Mouse (Mus musculus): Measurements from ENCODE around the gene Zfp704. TPM values are rescaled to one million over a fixed set of nuclear protein-coding genes. Genes with fewer than 3 reads are reported as not detected.

The Zfp704 gene
- polyA plus RNA-seq, 1 experiment from 2014 or later = 6.0 TPM

- Histone ChIP-seq H3K4me1 (replicated peaks) (no peaks in the 10 kb centered on the region), H3K9ac (no peak overlapping the region), H3K27me3 (replicated peaks) (no peaks in the 10 kb centered on the region), H3K9me3 (no peaks in the 10 kb centered on the region), H3K27ac (no peak overlapping the region), H3K36me3 (no peaks in the 10 kb centered on the region), H3K4me3 (replicated peaks) (no peak overlapping the region), H3K4me2 (replicated peaks) (no peak overlapping the region)
- 98% methylated on average over 8 of the region's 8 CpGs for WGBS
- ATAC-seq = no peak
Measured at GRCm38 (mm10) chr3:9591416-9592110, 18.3 kb downstream of the Zfp704 start.

- no peaks in the 10 kb centered on the region for H3K9me3 ChIP-seq
- no peak overlapping the region for H3K27ac ChIP-seq
- H3K4me2 ChIP-seq (replicated peaks) = no peak overlapping the region
- H3K4me1 ChIP-seq (replicated peaks) = peaks cover 3% of the 10 kb centered on the region; the same call in 1 of the 2 replicates
- H3K4me3 ChIP-seq (replicated peaks) = no peak overlapping the region
- 90% methylated on average over 4 of the region's 4 CpGs for WGBS
- no peak for ATAC-seq
- H3K36me3 ChIP-seq = no peaks in the 10 kb centered on the region
- H3K9ac ChIP-seq = no peak overlapping the region
- no peaks in the 10 kb centered on the region for H3K27me3 ChIP-seq (replicated peaks)
Measured at GRCm38 (mm10) chr3:9588635-9589034, 21.2 kb downstream of the Zfp704 start.

DNA sequence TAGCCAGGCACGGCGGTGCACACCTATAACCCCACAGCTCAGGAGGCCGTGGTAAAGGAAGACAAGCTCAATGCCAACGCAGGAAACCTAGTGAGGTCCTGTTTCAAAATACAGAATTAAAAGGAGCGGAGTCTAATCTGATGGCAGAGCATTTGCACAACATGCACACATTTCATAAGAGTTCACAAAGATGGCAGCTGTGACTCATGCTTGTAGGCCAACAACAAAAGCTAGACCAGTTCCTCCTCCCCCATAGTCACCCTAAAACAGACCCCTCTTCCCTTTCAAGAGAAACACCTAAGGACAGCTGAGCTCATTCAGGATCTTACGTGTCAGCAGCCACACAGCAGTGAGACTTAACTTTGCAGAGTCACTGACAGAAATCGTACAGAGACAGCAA is 22.6 kb downstream of the Zfp704 start:
- H3K27ac ChIP-seq = no peak overlapping the region
- H3K4me1 ChIP-seq (replicated peaks) = peaks cover 7% of the 10 kb centered on the region; the same call in 1 of the 2 replicates
- WGBS = 94% methylated on average over 7 of the region's 7 CpGs
- no peaks in the 10 kb centered on the region for H3K9me3 ChIP-seq
- no peak for ATAC-seq
- H3K4me2 ChIP-seq (replicated peaks) = no peak overlapping the region
- no peak overlapping the region for H3K4me3 ChIP-seq (replicated peaks)
- no peak overlapping the region for H3K9ac ChIP-seq
- no peaks in the 10 kb centered on the region for H3K27me3 ChIP-seq (replicated peaks)
- no peaks in the 10 kb centered on the region for H3K36me3 ChIP-seq

DNA sequence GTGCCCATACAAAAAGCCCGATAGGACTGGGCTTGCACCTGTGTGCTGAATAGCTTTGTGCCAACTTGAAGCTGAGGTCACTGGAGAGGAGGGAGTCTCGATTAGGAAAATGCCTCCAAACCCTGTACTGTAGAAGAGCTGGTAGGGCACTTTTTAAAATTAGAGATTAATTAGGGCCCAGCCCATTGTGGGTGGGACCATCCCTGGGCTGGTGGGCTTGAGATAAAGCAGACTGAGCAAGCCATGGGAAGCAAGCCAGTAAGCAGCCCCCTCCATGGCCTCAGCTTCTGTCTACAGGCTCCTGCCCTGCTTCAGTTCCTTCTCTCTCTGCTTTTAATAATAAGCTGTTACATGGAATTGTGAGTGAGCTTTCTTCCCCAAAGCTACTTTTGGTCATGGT is 26.4 kb downstream of the Zfp704 start:
- no peak overlapping the region for H3K9ac ChIP-seq
- H3K36me3 ChIP-seq = no peaks in the 10 kb centered on the region
- ATAC-seq = no peak
- H3K27me3 ChIP-seq (replicated peaks) = no peaks in the 10 kb centered on the region
- 58% methylated on average over 2 of the region's 2 CpGs for WGBS
- no peak overlapping the region for H3K4me3 ChIP-seq (replicated peaks)
- H3K27ac ChIP-seq = no peak overlapping the region
- no peaks in the 10 kb centered on the region for H3K9me3 ChIP-seq
- H3K4me2 ChIP-seq (replicated peaks) = no peak overlapping the region
- peaks cover 14% of the 10 kb centered on the region for H3K4me1 ChIP-seq (replicated peaks)

GRCm38 (mm10) chr3:9580952-9581798 is 28.7 kb downstream of the Zfp704 start:
- WGBS = 73% methylated on average over 14 of the region's 14 CpGs
- H3K36me3 ChIP-seq = no peaks in the 10 kb centered on the region
- no peak overlapping the region for H3K9ac ChIP-seq
- no peaks in the 10 kb centered on the region for H3K27me3 ChIP-seq (replicated peaks)
- no peak overlapping the region for H3K27ac ChIP-seq
- H3K4me3 ChIP-seq (replicated peaks) = no peak overlapping the region
- ATAC-seq = peak; percentile 66
- peaks cover 14% of the 10 kb centered on the region for H3K4me1 ChIP-seq (replicated peaks)
- no peak overlapping the region for H3K4me2 ChIP-seq (replicated peaks)
- no peaks in the 10 kb centered on the region for H3K9me3 ChIP-seq

DNA sequence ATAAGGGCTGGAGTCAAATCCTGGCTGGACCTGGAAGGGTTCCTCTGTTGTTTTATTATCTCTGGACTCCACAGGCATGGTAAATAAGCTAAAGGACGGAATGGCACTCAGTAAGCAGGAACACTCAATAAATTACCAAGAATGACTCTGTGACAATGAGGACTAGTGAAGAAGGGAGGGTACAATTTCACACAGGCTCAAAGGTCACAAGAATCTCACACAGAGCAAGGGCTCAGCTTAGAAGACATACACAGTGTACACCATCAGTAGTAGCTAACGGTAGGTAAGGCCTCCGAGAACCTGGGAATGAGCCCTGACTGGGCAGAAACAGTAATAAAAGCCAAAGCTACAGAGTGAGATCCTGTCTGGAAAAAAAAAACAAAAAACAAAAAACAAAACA is 29.8 kb downstream of the Zfp704 start:
- ATAC-seq = peak; percentile 54
- no peaks in the 10 kb centered on the region for H3K9me3 ChIP-seq
- H3K27ac ChIP-seq = no peak overlapping the region
- 55% methylated on average over 3 of the region's 3 CpGs for WGBS
- no peak overlapping the region for H3K9ac ChIP-seq
- peaks cover 14% of the 10 kb centered on the region for H3K4me1 ChIP-seq (replicated peaks)
- no peaks in the 10 kb centered on the region for H3K36me3 ChIP-seq
- H3K27me3 ChIP-seq (replicated peaks) = no peaks in the 10 kb centered on the region
- H3K4me3 ChIP-seq (replicated peaks) = no peak overlapping the region
- no peak overlapping the region for H3K4me2 ChIP-seq (replicated peaks)

- 0 out of 2 replicates have a peak, but pooled peaks have one; percentile 9 for ATAC-seq
- H3K4me1 ChIP-seq (replicated peaks) = peaks cover 23% of the 10 kb centered on the region
- 53% methylated on average over 4 of the region's 4 CpGs for WGBS
Measured at GRCm38 (mm10) chr3:9579028-9579643, 30.7 kb downstream of the Zfp704 start.

GRCm38 (mm10) chr3:9576872-9577271 is 33.0 kb downstream of the Zfp704 start:
- Histone ChIP-seq H3K4me1 (replicated peaks) (peaks cover 21% of the 10 kb centered on the region), H3K4me3 (replicated peaks) (no peak overlapping the region), H3K27ac (no peak overlapping the region), H3K4me2 (replicated peaks) (no peak overlapping the region), H3K27me3 (replicated peaks) (no peaks in the 10 kb centered on the region), H3K9me3 (no peaks in the 10 kb centered on the region), H3K36me3 (no peaks in the 10 kb centered on the region), H3K9ac (no peak overlapping the region)
- WGBS = 76% methylated on average over 4 of the region's 4 CpGs
- ATAC-seq = no peak

More at GRCm38 (mm10) chr3:9579028-9579643, 30.7 kb downstream of the Zfp704 start:
- no peaks in the 10 kb centered on the region for H3K27me3 ChIP-seq (replicated peaks)
- H3K4me2 ChIP-seq (replicated peaks) = no peak overlapping the region
- no peaks in the 10 kb centered on the region for H3K9me3 ChIP-seq
- H3K36me3 ChIP-seq = no peaks in the 10 kb centered on the region
- H3K27ac ChIP-seq = no peak overlapping the region
- no peak overlapping the region for H3K4me3 ChIP-seq (replicated peaks)
- H3K9ac ChIP-seq = no peak overlapping the region

DNA sequence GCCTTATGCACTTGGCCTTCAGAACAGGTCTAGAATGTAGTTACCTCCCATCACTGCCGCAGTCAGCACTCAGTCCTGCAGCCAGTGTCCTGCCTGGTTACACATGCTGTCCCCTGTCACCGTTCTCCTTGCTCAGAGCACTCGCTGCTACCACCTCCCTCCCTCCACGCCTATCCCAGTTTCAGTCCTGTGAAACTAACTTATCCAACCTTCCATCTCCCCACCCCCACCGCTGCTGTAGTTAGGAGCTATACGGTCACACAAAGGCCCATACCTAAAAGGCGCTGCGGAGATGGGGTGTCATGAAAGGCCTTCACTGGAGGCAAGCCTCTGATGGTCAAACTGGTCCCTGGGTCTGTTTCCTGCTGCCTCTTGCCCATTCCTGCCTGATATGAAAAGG is 35.6 kb downstream of the Zfp704 start:
- 66% methylated on average over 8 of the region's 8 CpGs for WGBS
- H3K9me3 ChIP-seq = no peaks in the 10 kb centered on the region
- H3K27ac ChIP-seq = no peak overlapping the region

GRCm38 (mm10) chr3:9573581-9573980 is 36.3 kb downstream of the Zfp704 start:
- peak; percentile 92 for ATAC-seq
- no peaks in the 10 kb centered on the region for H3K27me3 ChIP-seq (replicated peaks)
- no peak overlapping the region for H3K27ac ChIP-seq
- no peak overlapping the region for H3K4me3 ChIP-seq (replicated peaks)
- no peaks in the 10 kb centered on the region for H3K36me3 ChIP-seq
- no peak overlapping the region for H3K4me2 ChIP-seq (replicated peaks)
- no peak overlapping the region for H3K9ac ChIP-seq
- WGBS = 11% methylated on average over 6 of the region's 6 CpGs
- H3K4me1 ChIP-seq (replicated peaks) = peaks cover 14% of the 10 kb centered on the region
- H3K9me3 ChIP-seq = no peaks in the 10 kb centered on the region

More for the DNA sequence above, 35.6 kb downstream of the Zfp704 start:
- H3K4me2 ChIP-seq (replicated peaks) = no peak overlapping the region
- no peaks in the 10 kb centered on the region for H3K27me3 ChIP-seq (replicated peaks)
- H3K36me3 ChIP-seq = no peaks in the 10 kb centered on the region
- H3K9ac ChIP-seq = no peak overlapping the region
- ATAC-seq = no peak
- peaks cover 16% of the 10 kb centered on the region for H3K4me1 ChIP-seq (replicated peaks)
- H3K4me3 ChIP-seq (replicated peaks) = no peak overlapping the region

DNA sequence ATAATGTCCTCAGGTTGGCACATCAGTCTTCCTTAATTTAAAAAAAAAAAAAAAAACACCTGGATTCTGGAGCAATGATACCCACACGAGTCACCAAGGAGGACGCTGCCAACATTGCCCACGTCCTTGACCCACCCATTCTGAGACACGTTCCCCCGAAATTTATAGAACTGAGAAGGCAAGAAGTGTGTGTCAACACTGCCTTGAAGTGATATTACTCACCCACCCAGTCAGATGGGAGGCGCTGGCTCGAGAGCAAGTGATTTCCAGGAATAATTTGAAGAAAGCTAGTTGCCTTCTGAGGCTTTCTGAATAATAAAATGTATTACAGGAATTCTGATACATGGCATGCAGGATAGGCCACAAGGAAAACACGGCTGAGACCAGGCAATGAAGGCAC is 37.6 kb downstream of the Zfp704 start:
- Histone ChIP-seq H3K27me3 (replicated peaks) (no peaks in the 10 kb centered on the region), H3K27ac (no peak overlapping the region), H3K4me3 (replicated peaks) (no peak overlapping the region), H3K9me3 (no peaks in the 10 kb centered on the region), H3K36me3 (no peaks in the 10 kb centered on the region), H3K4me1 (replicated peaks) (peaks cover 14% of the 10 kb centered on the region), H3K4me2 (replicated peaks) (no peak overlapping the region), H3K9ac (no peak overlapping the region)
- 75% methylated on average over 8 of the region's 8 CpGs for WGBS
- ATAC-seq = no peak

DNA sequence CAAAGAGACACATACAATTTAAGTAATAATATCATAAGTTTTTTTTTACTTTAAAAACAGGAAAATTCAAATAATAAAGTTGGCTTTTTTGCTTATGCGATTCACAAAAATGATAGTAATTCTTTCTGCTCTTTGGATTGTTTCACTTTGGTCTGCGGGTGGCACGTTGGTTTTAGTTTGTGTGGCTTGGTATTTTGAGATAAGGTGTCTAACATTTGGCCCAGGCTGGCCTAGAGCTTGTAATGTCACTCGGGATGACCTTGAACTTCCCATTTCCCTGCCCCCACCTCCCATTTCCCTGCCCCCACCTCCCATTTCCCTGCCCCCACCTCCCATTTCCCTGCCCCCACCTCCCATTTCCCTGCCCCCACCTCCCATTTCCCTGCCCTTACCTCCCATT is 39.1 kb downstream of the Zfp704 start:
- no peak for ATAC-seq
- 96% methylated on average over 4 of the region's 4 CpGs for WGBS
- H3K36me3 ChIP-seq = no peaks in the 10 kb centered on the region

More for the DNA sequence above, 39.1 kb downstream of the Zfp704 start:
- Histone ChIP-seq H3K27ac (no peak overlapping the region), H3K4me1 (replicated peaks) (peaks cover 14% of the 10 kb centered on the region), H3K9ac (no peak overlapping the region), H3K9me3 (no peaks in the 10 kb centered on the region), H3K4me3 (replicated peaks) (no peak overlapping the region), H3K27me3 (replicated peaks) (no peaks in the 10 kb centered on the region), H3K4me2 (replicated peaks) (no peak overlapping the region)
